25 mouse cellular contexts compared by ENCODE assay signal in genomic region chr8:60195641-60196040, GRCm38 (mm10).
"Had no signal": no experiment of that assay in that cellular context is flagged by ENCODE, and none has a peak within 500 bp of the region (broad histone marks: within the 10 kb centered on the region; RNA-seq: fewer than 3 reads in every experiment).

No protein-coding gene starts in this region.

- H3K4me1 ChIP-seq: heart, embryonic 12.5 days; hindbrain, embryonic 13.5 days; hindbrain, embryonic 15.5 days; kidney, embryonic 15.5 days; limb, embryonic 10.5 days; limb, embryonic 12.5 days; liver, embryonic 13.5 days; liver, embryonic 15.5 days had no signal

- ATAC-seq: hindbrain, postnatal 0 days; intestine, embryonic 16.5 days had no signal

- H3K27me3 ChIP-seq: heart, embryonic 12.5 days; hindbrain, embryonic 13.5 days; hindbrain, embryonic 15.5 days; kidney, embryonic 15.5 days; limb, embryonic 12.5 days; liver, embryonic 13.5 days; liver, embryonic 15.5 days had no signal

- DNase-seq: gastrocnemius, adult 2 months; gastrocnemius, postnatal 10 days; gastrocnemius, postnatal 25 days; heart, adult 2 months; heart, postnatal 14 days; heart, postnatal 4 days; kidney, adult 11 months; kidney, adult 2 months; kidney, adult 9 months; kidney, postnatal 14 days; kidney, postnatal 36 days; layer of hippocampus, adult 9-11 months; liver; liver, embryonic 13.5 days had no signal

- H3K36me3 ChIP-seq: heart, embryonic 12.5 days; hindbrain, embryonic 13.5 days; hindbrain, embryonic 15.5 days; kidney, embryonic 15.5 days; limb, embryonic 10.5 days; limb, embryonic 12.5 days; liver, embryonic 13.5 days; liver, embryonic 15.5 days had no signal

- H3K4me3 ChIP-seq: gastrocnemius, adult 2 months; heart, adult 2 months; heart, embryonic 12.5 days; hindbrain, embryonic 13.5 days; hindbrain, embryonic 15.5 days; kidney, embryonic 15.5 days; left cerebral cortex, adult 2 months; limb, embryonic 10.5 days; limb, embryonic 12.5 days; liver, embryonic 13.5 days; liver, embryonic 15.5 days had no signal

- H3K27ac ChIP-seq: gastrocnemius, adult 2 months; heart, adult 2 months; hindbrain, embryonic 13.5 days; hindbrain, embryonic 15.5 days; hindbrain, postnatal 0 days; kidney, embryonic 15.5 days; kidney, postnatal 0 days; left cerebral cortex, adult 2 months; limb, embryonic 10.5 days; limb, embryonic 12.5 days; liver, embryonic 13.5 days; liver, embryonic 15.5 days had no signal
